Mouse (Mus musculus) CH12.LX (cell line): ENCODE measurements around the gene Ccdc162.

Source experiments
- CTCF ChIP-seq, 2 experiments: IDR thresholded peaks in 1 of 2; conservative IDR thresholded peaks in 1 of 2; 2 replicates each; pipeline ENCODE4 v1.5.1; 2011 to 2012; ENCODE audit warnings: low read depth in 2 of 2, low read length in 2 of 2, improper control_type of control experiment in 1 of 2, inconsistent platforms in 1 of 2, mild to moderate bottlenecking in 1 of 2, moderate library complexity in 1 of 2
- E2F4 ChIP-seq: IDR thresholded peaks from 2 replicates; pipeline ENCODE4 v1.6.1; 2011; ENCODE audit warnings: low read depth, low read length, improper control_type of control experiment; ENCODE audit not compliant: insufficient replicate concordance
- EP300 ChIP-seq: IDR thresholded peaks from 2 replicates; pipeline ENCODE4 v1.6.1; 2011; ENCODE audit warnings: low read length, improper control_type of control experiment
- KAT2A ChIP-seq: IDR thresholded peaks from 2 replicates; pipeline ENCODE4 v1.6.1; 2012; ENCODE audit warnings: low read length, improper control_type of control experiment, inconsistent platforms; ENCODE audit not compliant: insufficient replicate concordance
- MAFK ChIP-seq: IDR thresholded peaks from 2 replicates; pipeline ENCODE4 v1.6.1; 2011; ENCODE audit warnings: low read length, improper control_type of control experiment; ENCODE audit not compliant: insufficient replicate concordance
- MXI1 ChIP-seq: IDR thresholded peaks from 2 replicates; pipeline ENCODE4 v1.6.1; 2011; ENCODE audit warnings: mild to moderate bottlenecking, low read depth, low read length, improper control_type of control experiment
- NRF1 ChIP-seq: IDR thresholded peaks from 2 replicates; pipeline ENCODE4 v1.6.1; 2014; ENCODE audit warnings: low read depth, mild to moderate bottlenecking, inconsistent platforms, low read length, improper control_type of control experiment, moderate library complexity
- UBTF ChIP-seq: IDR thresholded peaks from 2 replicates; pipeline ENCODE4 v1.6.1; 2012; ENCODE audit warnings: low read depth, mild to moderate bottlenecking, inconsistent platforms, low read length, improper control_type of control experiment, moderate library complexity

DNA sequence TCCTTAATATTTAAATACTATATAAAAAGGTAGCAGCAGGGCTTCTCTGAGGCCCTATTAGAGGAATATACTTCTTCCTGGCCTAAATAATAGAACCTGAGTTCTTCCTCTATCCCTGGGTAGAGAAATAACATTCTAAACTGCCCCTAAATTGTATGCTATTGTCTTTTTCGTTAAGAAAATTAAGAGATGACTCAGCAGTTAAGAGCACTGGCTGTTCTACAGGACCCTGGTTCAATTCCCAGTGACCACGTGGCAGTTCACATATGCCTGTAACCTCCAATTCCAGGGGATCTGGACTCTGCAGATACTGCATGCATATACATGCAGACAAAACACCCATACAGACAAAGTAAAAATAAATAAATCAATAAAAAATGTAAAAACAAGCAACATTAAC, 172.6 kb downstream of the Ccdc162 start:
- 0 out of 2 replicates have a peak, but pooled peaks have one; percentile 69 for TF ChIP-seq MAFK
- TF ChIP-seq E2F4: no peak
- no peak for TF ChIP-seq NRF1
- TF ChIP-seq UBTF: no peak
- no peak for TF ChIP-seq EP300
- TF ChIP-seq MXI1: no peak
- no peak for TF ChIP-seq CTCF (conservative IDR thresholded peaks at IDR 0.05 in 1 of 2, IDR thresholded peaks at IDR 0.05 in 1 of 2; ENCODE audit: low read depth in 2 of 2, low read length in 2 of 2)
- TF ChIP-seq KAT2A: no peak
